Mouse (Mus musculus) brain, embryonic 18.5 days (tissue): ENCODE data around the gene Supt20.
"Not testable (repeated sequence)": the region's sequence is repeated elsewhere in the genome, so short reads cannot be mapped to it uniquely, and the experiment has no call there.

ENCODE experiments used
- DNase-seq: peaks from one replicate; pipeline ENCODE4 v3.0.0-alpha.2; 2012; ENCODE audit warnings: low read depth, low spot score

Supt20 gene

GRCm38 (mm10) chr3:54699759-54700301 is 7.2 kb downstream of the Supt20 start:
- DNase-seq: no peak

GRCm38 (mm10) chr3:54704106-54704505 is 11.5 kb downstream of the Supt20 start:
- not testable (repeated sequence) for DNase-seq

GRCm38 (mm10) chr3:54708972-54709371 is 16.4 kb downstream of the Supt20 start:
- no peak for DNase-seq

- no peak for DNase-seq
Measured at GRCm38 (mm10) chr3:54714253-54714652, 21.6 kb downstream of the Supt20 start, which contains the start of gene Gm21958. Gene Gm21958, minus strand, starts transcription at chr3:54714353.

GRCm38 (mm10) chr3:54715461-54715860 is 22.9 kb downstream of the Supt20 start:
- DNase-seq: no peak

- DNase-seq: no peak
Measured at GRCm38 (mm10) chr3:54717348-54717747, 24.7 kb downstream of the Supt20 start.

GRCm38 (mm10) chr3:54718947-54719346 is 26.3 kb downstream of the Supt20 start:
- DNase-seq: no peak

- DNase-seq: no peak
Measured at GRCm38 (mm10) chr3:54723741-54724500, 31.3 kb downstream of the Supt20 start.

GRCm38 (mm10) chr3:54725344-54725743 is 32.7 kb downstream of the Supt20 start:
- no peak for DNase-seq

- no peak for DNase-seq
Measured at GRCm38 (mm10) chr3:54727588-54727987, 35.0 kb downstream of the Supt20 start.

- DNase-seq: no peak
Measured at GRCm38 (mm10) chr3:54728100-54728499, 35.5 kb downstream of the Supt20 start.

GRCm38 (mm10) chr3:54731626-54732150 is 39.1 kb downstream of the Supt20 start:
- DNase-seq: no peak

GRCm38 (mm10) chr3:54732371-54732770 is 39.8 kb downstream of the Supt20 start:
- DNase-seq: no peak

GRCm38 (mm10) chr3:54734411-54735246 is 42.0 kb downstream of the Supt20 start:
- DNase-seq: peak; percentile 78

GRCm38 (mm10) chr3:54735247-54736046 is 42.8 kb downstream of the Supt20 start, which contains the start of the genes Exosc8 and Alg5:
Gene Exosc8, minus strand, starts transcription at chr3:54735393.
Gene Alg5, plus strand, starts transcription at chr3:54735539.
- DNase-seq: peak; percentile 60

GRCm38 (mm10) chr3:54736101-54736927 is 43.7 kb downstream of the Supt20 start:
- DNase-seq: no peak

GRCm38 (mm10) chr3:54737317-54737716 is 44.7 kb downstream of the Supt20 start:
- no peak for DNase-seq

- no peak for DNase-seq
Measured at GRCm38 (mm10) chr3:54741965-54742364, 49.4 kb downstream of the Supt20 start.

- no peak for DNase-seq
Measured at GRCm38 (mm10) chr3:54745799-54746198, 53.2 kb downstream of the Supt20 start.

GRCm38 (mm10) chr3:54753411-54753810 is 60.8 kb downstream of the Supt20 start:
- no peak for DNase-seq
